Comparison of ENCODE assay signal across 9 mouse cellular contexts in the genomic region with DNA sequence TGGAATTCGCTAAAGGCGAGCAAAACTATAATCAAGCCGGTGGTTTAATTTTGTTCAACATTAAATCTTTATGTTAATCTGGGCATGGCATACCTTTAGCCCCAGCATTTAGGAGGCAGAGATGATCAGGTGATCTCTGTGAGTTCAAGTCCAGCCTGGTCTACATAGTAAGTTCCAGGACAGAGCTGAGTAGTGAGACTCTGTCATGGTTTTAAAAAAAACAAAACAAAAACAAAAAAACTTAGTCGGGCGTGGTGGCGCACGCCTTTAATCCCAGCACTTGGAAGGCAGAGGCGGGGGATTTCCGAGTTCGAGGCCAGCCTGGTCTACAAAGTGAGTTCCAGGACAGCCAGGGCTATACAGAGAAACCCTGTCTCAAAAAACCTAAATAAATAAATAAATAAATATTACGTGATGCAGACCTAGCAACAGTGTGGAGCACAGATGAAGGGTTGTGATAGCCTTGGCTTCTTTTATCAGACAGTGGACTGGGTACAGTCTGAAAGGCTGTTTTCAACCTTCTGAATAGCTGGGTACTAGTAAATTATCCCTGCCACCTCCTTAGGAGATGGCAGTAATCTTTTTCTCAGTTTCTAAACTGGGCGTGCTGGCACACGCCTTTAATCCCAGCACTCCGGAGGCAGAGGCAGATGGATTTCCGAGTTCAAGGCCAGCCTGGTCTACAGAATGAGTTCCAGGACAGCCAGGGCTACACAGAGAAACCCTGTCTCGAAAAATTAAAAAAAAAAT. TPM values are rescaled to one million over a fixed set of nuclear protein-coding genes. Genes with fewer than 3 reads are reported as not detected.
DNase-seq lines count a peak whose midpoint lies in the region; ATAC-seq and TF ChIP-seq lines count a peak whose summit lies in the region.
"Not testable (repeated sequence)": the region's sequence is repeated elsewhere in the genome, so short reads cannot be mapped to it uniquely, and the experiment has no call there.
"Had no signal": no experiment of that assay in that cellular context is flagged by ENCODE, and none has a peak within 500 bp of the region (broad histone marks: within the 10 kb centered on the region; RNA-seq: fewer than 3 reads in every experiment).

No protein-coding gene starts in this region.

- DNase-seq in CH12.LX (ENCODE audit: extremely low read depth), result peak; percentile 26
- peak; percentile 37 for DNase-seq in cerebellum, adult 9-11 months
- peak in 1 of 3 experiments; percentile 26 for DNase-seq in liver, embryonic 14.5 days (ENCODE audit: low read depth in 3 of 3, low spot score in 3 of 3)
- not testable (repeated sequence) for DNase-seq in midbrain, embryonic 14.5 days; stomach, postnatal 0 days (ENCODE audit: low spot score)

- dilution Hi-C loops in CH12.LX (cut with MboI; ENCODE audit: extremely low pct_ligation_motif_present, extremely low pct_unique_long_range_greater_than_20kb, low sequenced_read_pairs), result not testable (repeated sequence)

- H3K4me3 ChIP-seq in CH12.LX (replicated peaks in 1 of 3; ENCODE audit: low read depth in 2 of 3, low read length in 2 of 3, poor library complexity in 1 of 3), result peak overlapping the region; percentile 67 to 100 (median 98)
- H3K4me3 ChIP-seq in forebrain, embryonic 15.5 days, result peak overlapping the region; percentile 82
- peak overlapping the region; percentile 93 for H3K4me3 ChIP-seq in hindbrain, embryonic 12.5 days
- H3K4me3 ChIP-seq in kidney, embryonic 16.5 days (ENCODE audit: low read length), result peak overlapping the region; percentile 89
- H3K4me3 ChIP-seq in liver, embryonic 14.5 days (ENCODE audit: insufficient read depth in 1 of 2, low read depth in 2 of 2, low read length in 2 of 2), result peak overlapping the region; percentile 99 to 100
- H3K4me3 ChIP-seq in midbrain, embryonic 14.5 days (replicated peaks; ENCODE audit: low read depth, low read length), result peak overlapping the region; percentile 82
- peak overlapping the region; percentile 92 for H3K4me3 ChIP-seq in stomach, postnatal 0 days (ENCODE audit: low read depth, low read length)

- H3K27ac ChIP-seq in CH12.LX (ENCODE audit: insufficient read depth, low read depth), result peak overlapping the region; percentile 75
- not testable (repeated sequence) for H3K27ac ChIP-seq in forebrain, embryonic 15.5 days (replicated peaks); hindbrain, embryonic 12.5 days; kidney, embryonic 16.5 days (ENCODE audit: low read length); midbrain, embryonic 14.5 days (replicated peaks; ENCODE audit: low read depth, low read length)
- peak overlapping the region; percentile 91 for H3K27ac ChIP-seq in liver, embryonic 14.5 days
- peak overlapping the region; percentile 98 for H3K27ac ChIP-seq in stomach, postnatal 0 days (replicated peaks)

- H3K9ac ChIP-seq in CH12.LX (ENCODE audit: insufficient read depth, low read depth), result peak overlapping the region; percentile 91
- peak overlapping the region; percentile 80; the same call in 1 of the 2 replicates for H3K9ac ChIP-seq in forebrain, embryonic 15.5 days (replicated peaks)
- 0 out of 2 replicates have a peak overlapping the region, but pooled peaks have one; percentile 87 for H3K9ac ChIP-seq in hindbrain, embryonic 12.5 days
- peak overlapping the region; percentile 41; the same call in 1 of the 2 replicates for H3K9ac ChIP-seq in kidney, embryonic 16.5 days (replicated peaks; ENCODE audit: low read length)
- peak overlapping the region; percentile 91 for H3K9ac ChIP-seq in liver, embryonic 14.5 days (replicated peaks)
- H3K9ac ChIP-seq in midbrain, embryonic 14.5 days (replicated peaks; ENCODE audit: low read length); stomach, postnatal 0 days (ENCODE audit: low read length): not testable (repeated sequence)

- peaks cover 27 to 36% of the 10 kb centered on the region in 2 experiments for H3K36me3 ChIP-seq in CH12.LX (replicated peaks in 1 of 2; ENCODE audit: control insufficient read depth in 1 of 2, insufficient read depth in 1 of 2, low read length in 1 of 2)
- H3K36me3 ChIP-seq in forebrain, embryonic 15.5 days, result peaks cover 25% of the 10 kb centered on the region
- H3K36me3 ChIP-seq in hindbrain, embryonic 12.5 days, result peaks cover 21% of the 10 kb centered on the region
- peaks cover 14% of the 10 kb centered on the region for H3K36me3 ChIP-seq in kidney, embryonic 16.5 days (ENCODE audit: insufficient read depth, low read length)
- H3K36me3 ChIP-seq in liver, embryonic 14.5 days (replicated peaks; ENCODE audit: control insufficient read depth, insufficient read depth, low read depth), result not testable (repeated sequence)
- peaks cover 29% of the 10 kb centered on the region for H3K36me3 ChIP-seq in midbrain, embryonic 14.5 days (ENCODE audit: control insufficient read depth, insufficient read depth, low read length)
- peaks cover 10% of the 10 kb centered on the region for H3K36me3 ChIP-seq in stomach, postnatal 0 days (ENCODE audit: control insufficient read depth, insufficient read depth, low read length)

- not testable (repeated sequence) for H3K27me3 ChIP-seq in CH12.LX (replicated peaks); forebrain, embryonic 15.5 days; hindbrain, embryonic 12.5 days; kidney, embryonic 16.5 days (ENCODE audit: insufficient read depth, low read length); liver, embryonic 14.5 days (ENCODE audit: control insufficient read depth, insufficient read depth, low read length); midbrain, embryonic 14.5 days (ENCODE audit: control insufficient read depth, insufficient read depth, low read length); stomach, postnatal 0 days (ENCODE audit: control insufficient read depth, insufficient read depth, low read length)

- in situ Hi-C loops in CH12.LX (cut with MboI; ENCODE audit: low pct_ligation_motif_present, low pct_unique_long_range_greater_than_20kb, low sequenced_read_pairs), result not testable (repeated sequence)

- not testable (repeated sequence) for TF ChIP-seq POLR2A in CH12.LX (IDR thresholded peaks at IDR 0.05; ENCODE audit: low read depth, low read length)

- 78% methylated on average over 16 of the region's 16 CpGs for WGBS in forebrain, embryonic 15.5 days
- 81% methylated on average over 16 of the region's 16 CpGs for WGBS in hindbrain, embryonic 12.5 days
- WGBS in kidney, embryonic 16.5 days, result 76% methylated on average over 16 of the region's 16 CpGs
- 52% methylated on average over 16 of the region's 16 CpGs for WGBS in liver, embryonic 14.5 days (ENCODE audit: insufficient replicate concordance)
- 78% methylated on average over 16 of the region's 16 CpGs for WGBS in midbrain, embryonic 14.5 days
- 69% methylated on average over 16 of the region's 16 CpGs for WGBS in stomach, postnatal 0 days

- not testable (repeated sequence) for ATAC-seq in forebrain, embryonic 15.5 days (replicated peaks); hindbrain, embryonic 12.5 days (ENCODE audit: low FRiP score); kidney, embryonic 16.5 days (ENCODE audit: low FRiP score, low TSS enrichment); liver, embryonic 14.5 days (ENCODE audit: insufficient read depth); midbrain, embryonic 14.5 days (ENCODE audit: low FRiP score, low TSS enrichment); stomach, postnatal 0 days (ENCODE audit: low FRiP score, low TSS enrichment)

- peaks cover 8 to 12% of the 10 kb centered on the region in 2 experiments for H3K4me1 ChIP-seq in CH12.LX (ENCODE audit: control insufficient read depth in 1 of 2, insufficient read depth in 2 of 2)
- peaks cover 28% of the 10 kb centered on the region for H3K4me1 ChIP-seq in forebrain, embryonic 15.5 days
- not testable (repeated sequence) for H3K4me1 ChIP-seq in hindbrain, embryonic 12.5 days; kidney, embryonic 16.5 days (ENCODE audit: insufficient read depth, low read length); stomach, postnatal 0 days (replicated peaks; ENCODE audit: control insufficient read depth, insufficient read depth)
- H3K4me1 ChIP-seq in liver, embryonic 14.5 days (replicated peaks; ENCODE audit: control insufficient read depth in 2 of 2, insufficient read depth in 2 of 2, low read length in 1 of 2), result peaks cover 5 to 21% of the 10 kb centered on the region in 2 experiments
- H3K4me1 ChIP-seq in midbrain, embryonic 14.5 days (ENCODE audit: control insufficient read depth, insufficient read depth, low read length), result peaks cover 10% of the 10 kb centered on the region; the same call in 1 of the 2 replicates

- not testable (repeated sequence) for TF ChIP-seq CTCF in CH12.LX (conservative IDR thresholded peaks at IDR 0.05 in 1 of 2, IDR thresholded peaks at IDR 0.05 in 1 of 2; ENCODE audit: low read depth in 2 of 2, low read length in 2 of 2); liver, embryonic 14.5 days (IDR thresholded peaks at IDR 0.05; ENCODE audit: low read depth); stomach, postnatal 0 days (IDR thresholded peaks at IDR 0.05; ENCODE audit: low read depth)

- not testable (repeated sequence) for H3K9me3 ChIP-seq in CH12.LX (replicated peaks; ENCODE audit: low read length); forebrain, embryonic 15.5 days; hindbrain, embryonic 12.5 days (replicated peaks); kidney, embryonic 16.5 days (ENCODE audit: low read length); liver, embryonic 14.5 days (ENCODE audit: control insufficient read depth, low read length); midbrain, embryonic 14.5 days (ENCODE audit: control insufficient read depth, low read length); stomach, postnatal 0 days (ENCODE audit: control insufficient read depth, low read length)

- TF ChIP-seq RAD21 in CH12.LX (IDR thresholded peaks at IDR 0.05; ENCODE audit: low read depth, low read length), result not testable (repeated sequence)

- H3K79me2 ChIP-seq in CH12.LX (replicated peaks; ENCODE audit: control insufficient read depth, extremely low read depth, insufficient read depth, poor library complexity, severe bottlenecking), result peaks cover 35% of the 10 kb centered on the region

- peak overlapping the region; percentile 86 for H3K4me2 ChIP-seq in CH12.LX (ENCODE audit: insufficient read depth, low read depth, poor library complexity, severe bottlenecking)
- peak overlapping the region; percentile 68 for H3K4me2 ChIP-seq in forebrain, embryonic 15.5 days (replicated peaks)
- H3K4me2 ChIP-seq in hindbrain, embryonic 12.5 days (replicated peaks), result peak overlapping the region; percentile 70
- peak overlapping the region; percentile 63 for H3K4me2 ChIP-seq in kidney, embryonic 16.5 days (replicated peaks; ENCODE audit: low read depth, low read length)
- H3K4me2 ChIP-seq in liver, embryonic 14.5 days (ENCODE audit: low read depth), result peak overlapping the region; percentile 73
- peak overlapping the region; percentile 58 for H3K4me2 ChIP-seq in midbrain, embryonic 14.5 days (ENCODE audit: low read length)
- peak overlapping the region; percentile 55 for H3K4me2 ChIP-seq in stomach, postnatal 0 days (replicated peaks; ENCODE audit: low read depth)

- not testable (repeated sequence) for TF ChIP-seq EP300 in CH12.LX (IDR thresholded peaks at IDR 0.05; ENCODE audit: low read length); liver, embryonic 14.5 days (IDR thresholded peaks at IDR 0.05; ENCODE audit: low read depth); stomach, postnatal 0 days (optimal IDR thresholded peaks at IDR 0.05)

RNA-seq across cellular contexts. Expression of gene Nub1, which starts 1.5 kb away (rescaled TPM):
- 48.5 and 58.1 TPM in 2 replicates for total RNA-seq in CH12.LX (2012; rRNA removed)
- total RNA-seq in CH12.LX (2014; rRNA removed), result 66.5 and 69.3 TPM in 2 replicates
- polyA plus RNA-seq in CH12.LX (2012; ENCODE audit: insufficient read length, low read depth), result 83.2 and 86.2 TPM in 2 replicates
- 59.7 and 61.2 TPM in 2 replicates for polyA plus RNA-seq in forebrain, embryonic 15.5 days (2015; fragmentation: Nextera tagmentation; extraction: Ambion mirVana)
- polyA plus RNA-seq in hindbrain, embryonic 12.5 days (2016; fragmentation: Nextera tagmentation; extraction: Ambion mirVana), result 40.3 and 42.3 TPM in 2 replicates
- polyA plus RNA-seq in kidney, embryonic 16.5 days (2015; fragmentation: Nextera tagmentation; extraction: Ambion mirVana), result 39.9 and 43.3 TPM in 2 replicates
- polyA plus RNA-seq in liver, embryonic 14.5 days (2012; rRNA removed), result 6.7 and 10.8 TPM in 2 replicates
- 10.5 and 11.9 TPM in 2 replicates for polyA plus RNA-seq in liver, embryonic 14.5 days (2014; fragmentation: Nextera tagmentation; extraction: Ambion mirVana)
- polyA plus RNA-seq in midbrain, embryonic 14.5 days (2014; fragmentation: Nextera tagmentation; extraction: Ambion mirVana), result 42.3 and 54.1 TPM in 2 replicates
- 18.5 and 20.4 TPM in 2 replicates for polyA plus RNA-seq in stomach, postnatal 0 days (2015; fragmentation: Nextera tagmentation; extraction: Ambion mirVana)

RNA-seq across cellular contexts. Expression of gene Wdr86, which starts 43.7 kb away (rescaled TPM):
- total RNA-seq in CH12.LX (2012; rRNA removed) (0.08 TPM in 2 replicates), CH12.LX (2014; rRNA removed) (not detected in 2 replicates)
- polyA plus RNA-seq in CH12.LX (2012; ENCODE audit: insufficient read length, low read depth), result 0.05 and 0.16 TPM in 2 replicates
- polyA plus RNA-seq in forebrain, embryonic 15.5 days (2015; fragmentation: Nextera tagmentation; extraction: Ambion mirVana), result 4.0 and 4.5 TPM in 2 replicates
- polyA plus RNA-seq in hindbrain, embryonic 12.5 days (2016; fragmentation: Nextera tagmentation; extraction: Ambion mirVana), result 17.7 and 21.0 TPM in 2 replicates
- polyA plus RNA-seq in kidney, embryonic 16.5 days (2015; fragmentation: Nextera tagmentation; extraction: Ambion mirVana), result 35.4 and 35.9 TPM in 2 replicates
- polyA plus RNA-seq in liver, embryonic 14.5 days (2012; rRNA removed), result 1.4 TPM in 2 replicates
- polyA plus RNA-seq in liver, embryonic 14.5 days (2014; fragmentation: Nextera tagmentation; extraction: Ambion mirVana), result 1.1 and 1.5 TPM in 2 replicates
- 2.0 and 5.6 TPM in 2 replicates for polyA plus RNA-seq in midbrain, embryonic 14.5 days (2014; fragmentation: Nextera tagmentation; extraction: Ambion mirVana)
- polyA plus RNA-seq in stomach, postnatal 0 days (2015; fragmentation: Nextera tagmentation; extraction: Ambion mirVana), result 2.7 and 3.3 TPM in 2 replicates
- total RNA-seq: gastrocnemius, postnatal 36 days had no signal
